ENCODE assay signal across 8 mouse cellular contexts in genomic region chr1:156940584-156940983, GRCm38 (mm10). TPM values are rescaled to one million over a fixed set of nuclear protein-coding genes. Genes with fewer than 3 reads are reported as not detected.
DNase-seq lines count a peak whose midpoint lies in the region; ATAC-seq and TF ChIP-seq lines count a peak whose summit lies in the region.

No protein-coding gene starts in this region.

- intact Hi-C loops in left cerebral cortex, postnatal 25 days (cut with DNase I) = no loop called here

- H3K4me2 ChIP-seq in embryonic facial prominence, embryonic 15.5 days (replicated peaks) = peak overlapping the region; percentile 84; the same call in 1 of the 2 replicates
- H3K4me2 ChIP-seq in intestine, embryonic 15.5 days (replicated peaks) = peak overlapping the region; percentile 91
- H3K4me2 ChIP-seq in midbrain, embryonic 15.5 days = peak overlapping the region; percentile 52

- H3K4me3 ChIP-seq in layer of hippocampus, adult 2 months = peak overlapping the region; percentile 87; the same call in 1 of the 2 replicates
- no peak overlapping the region for H3K4me3 ChIP-seq in embryonic facial prominence, embryonic 15.5 days (replicated peaks)
- no peak overlapping the region for H3K4me3 ChIP-seq in intestine, embryonic 15.5 days (replicated peaks)
- H3K4me3 ChIP-seq in midbrain, embryonic 15.5 days = peak overlapping the region; percentile 99

- TF ChIP-seq CTCF in layer of hippocampus, adult 2 months (conservative IDR thresholded peaks at IDR 0.05) = no peak

- H3K27ac ChIP-seq in layer of hippocampus, adult 2 months = no peak overlapping the region
- no peak overlapping the region for H3K27ac ChIP-seq in embryonic facial prominence, embryonic 15.5 days (replicated peaks)
- H3K27ac ChIP-seq in intestine, embryonic 15.5 days = no peak overlapping the region
- peak overlapping the region; percentile 99; the same call in 1 of the 2 replicates for H3K27ac ChIP-seq in midbrain, embryonic 15.5 days

- H3K36me3 ChIP-seq in embryonic facial prominence, embryonic 15.5 days = no peaks in the 10 kb centered on the region
- no peaks in the 10 kb centered on the region for H3K36me3 ChIP-seq in intestine, embryonic 15.5 days
- H3K36me3 ChIP-seq in midbrain, embryonic 15.5 days (replicated peaks) = no peaks in the 10 kb centered on the region

- 44% methylated on average over 7 of the region's 7 CpGs for WGBS in embryonic facial prominence, embryonic 15.5 days
- 40% methylated on average over 7 of the region's 7 CpGs for WGBS in intestine, embryonic 15.5 days
- 52% methylated on average over 7 of the region's 7 CpGs for WGBS in midbrain, embryonic 15.5 days

- no peaks in the 10 kb centered on the region for H3K27me3 ChIP-seq in embryonic facial prominence, embryonic 15.5 days
- H3K27me3 ChIP-seq in intestine, embryonic 15.5 days (replicated peaks) = no peaks in the 10 kb centered on the region
- H3K27me3 ChIP-seq in midbrain, embryonic 15.5 days (replicated peaks) = no peaks in the 10 kb centered on the region

- no peaks in the 10 kb centered on the region for H3K9me3 ChIP-seq in embryonic facial prominence, embryonic 15.5 days (replicated peaks)
- no peaks in the 10 kb centered on the region for H3K9me3 ChIP-seq in intestine, embryonic 15.5 days
- H3K9me3 ChIP-seq in midbrain, embryonic 15.5 days = no peaks in the 10 kb centered on the region

- ATAC-seq in embryonic facial prominence, embryonic 15.5 days (ENCODE audit: insufficient number of reproducible peaks, low FRiP score, low TSS enrichment, low read depth) = no peak
- ATAC-seq in intestine, embryonic 15.5 days = no peak
- no peak for ATAC-seq in midbrain, embryonic 15.5 days (replicated peaks)

- no peak for DNase-seq in layer of hippocampus, adult 2 months (ENCODE audit: low spot score in 2 of 2)
- no peak for DNase-seq in layer of hippocampus, postnatal 25 days (ENCODE audit: extremely low spot score in 1 of 2, low spot score in 1 of 2)
- DNase-seq in ovary, postnatal 14 days (ENCODE audit: low spot score) = no peak
- no peak for DNase-seq in layer of hippocampus, adult 9-10 months (ENCODE audit: low spot score)
- DNase-seq in left cerebral cortex, postnatal 25 days (ENCODE audit: low spot score in 2 of 2) = no peak

- H3K9ac ChIP-seq in embryonic facial prominence, embryonic 15.5 days = no peak overlapping the region
- no peak overlapping the region for H3K9ac ChIP-seq in intestine, embryonic 15.5 days
- H3K9ac ChIP-seq in midbrain, embryonic 15.5 days = no peak overlapping the region

- peaks cover 13% of the 10 kb centered on the region for H3K4me1 ChIP-seq in embryonic facial prominence, embryonic 15.5 days
- 0 out of 2 replicates have a peak, but pooled peaks cover 2% of the 10 kb centered on the region for H3K4me1 ChIP-seq in intestine, embryonic 15.5 days (replicated peaks)
- H3K4me1 ChIP-seq in midbrain, embryonic 15.5 days = peaks cover 19% of the 10 kb centered on the region

RNA-seq across cellular contexts. Expression of gene Ralgps2, which starts 1.2 kb away (rescaled TPM):
- total RNA-seq in layer of hippocampus, adult 2 months (2021) = 10 to 100 TPM; 70.9 to 80.5 TPM
- 10 to 100 TPM; 64.5 to 69.2 TPM for total RNA-seq in layer of hippocampus, postnatal 25 days (2021)
- 74.4 and 88.1 TPM in 2 replicates for polyA plus RNA-seq in embryonic facial prominence, embryonic 15.5 days (2015; fragmentation: Nextera tagmentation; extraction: Ambion mirVana)
- 36.5 and 41.3 TPM in 2 replicates for polyA plus RNA-seq in intestine, embryonic 15.5 days (2015; fragmentation: Nextera tagmentation; extraction: Ambion mirVana)
- 87.9 and 104 TPM in 2 replicates for polyA plus RNA-seq in midbrain, embryonic 15.5 days (2015; fragmentation: Nextera tagmentation; extraction: Ambion mirVana)
- 10 to 100 TPM; 38.4 to 46.2 TPM for total RNA-seq in left cerebral cortex, postnatal 25 days (2021)

Comparison
In these comparisons a context has a peak if more than half of its experiments do, and no peak if none do; other contexts are left out.
1. H3K4me3 ChIP-seq: peak in layer of hippocampus, adult 2 months (single experiment) and midbrain, embryonic 15.5 days (single experiment); none in embryonic facial prominence, embryonic 15.5 days (single experiment) and intestine, embryonic 15.5 days (single experiment).
2. Peak in every context shown above with its lines, with median percentiles within 50 percentile points of each other: H3K4me2 ChIP-seq.